Mouse (Mus musculus): Measurements from ENCODE around the gene Tcaf2. TPM values are rescaled to one million over a fixed set of nuclear protein-coding genes. Genes with fewer than 3 reads are reported as not detected.

Tcaf2 gene
- total RNA-seq, 2 experiments from 2014 or later, result 2.2 to 2.4 TPM

GRCm38 (mm10) chr6:42577433-42577832, 67.6 kb downstream of the Tcaf2 start:
- intact Hi-C loops (cut with DNase I), result no loop called here
- DNase-seq, result no peak

Other genes starting within 250 kb of the Tcaf2 start
- gene Tas2r143, start 245.0 kb downstream of the Tcaf2 start, total RNA-seq (2021), result not detected
- gene Tas2r135, start 239.8 kb downstream of the Tcaf2 start, total RNA-seq (2021), result under 1 TPM in 1 of 2 experiments, not detected in 1; 0.36 TPM
- not detected for gene Tas2r126, start 210.7 kb downstream of the Tcaf2 start, total RNA-seq (2021)
- not detected for gene Olfr458, start 180.1 kb downstream of the Tcaf2 start, total RNA-seq (2021)
- gene Olfr457, start 168.9 kb downstream of the Tcaf2 start, total RNA-seq (2021), result not detected
- gene Olfr456, start 158.0 kb downstream of the Tcaf2 start, total RNA-seq (2021), result not detected
- not detected for gene Olfr455, start 97.7 kb downstream of the Tcaf2 start, total RNA-seq (2021)
- gene Tcaf3, start 47.6 kb downstream of the Tcaf2 start, total RNA-seq (2021), result not detected
- 100 to 1,000 TPM; 270 to 290 TPM for gene Tcaf1, start 64.8 kb upstream of the Tcaf2 start, total RNA-seq (2021)
- gene Olfr453, start 94.1 kb upstream of the Tcaf2 start, total RNA-seq (2021), result not detected
- gene Olfr38, start 111.2 kb upstream of the Tcaf2 start, total RNA-seq (2021), result not detected
- gene Olfr452, start 139.8 kb upstream of the Tcaf2 start, total RNA-seq (2021), result not detected
- gene Olfr450, start 166.7 kb upstream of the Tcaf2 start, total RNA-seq (2021), result not detected
- not detected for gene Olfr449, start 189.1 kb upstream of the Tcaf2 start, total RNA-seq (2021)
- gene Olfr448, start 245.2 kb upstream of the Tcaf2 start, total RNA-seq (2021), result not detected

All from left cerebral cortex, postnatal 4 days (tissue).